Mouse (Mus musculus) neural tube, embryonic 14.5 days (tissue): ENCODE data around the gene Tagap. TPM values are rescaled to one million over a fixed set of nuclear protein-coding genes. Genes with fewer than 3 reads are reported as not detected.
A peak's percentile ranks its signal among the peaks of the same experiment; 100 is the strongest.
"Not testable (repeated sequence)": the region's sequence is repeated elsewhere in the genome, so short reads cannot be mapped to it uniquely, and the experiment has no call there.

ENCODE experiments used
- ATAC-seq: fragments of 200-750 bp; cut with Nextera tagmentation; 2 replicates; pipeline ENCODE4 v1.8.0; 2017; ENCODE audit warnings: low read depth, mild to moderate bottlenecking, moderate TSS enrichment, moderate library complexity
- H3K27ac ChIP-seq: fragments of 300-500 bp; sonication (generic); 2 replicates; pipeline ENCODE4 v1.5.1; 2014; ENCODE audit warnings: low read depth, mild to moderate bottlenecking, control low read depth, low read length, moderate library complexity, mixed read lengths
- H3K27me3 ChIP-seq: fragments of 300-500 bp; sonication (generic); 2 replicates; pipeline ENCODE4 v1.6.1; 2014; ENCODE audit warnings: low read length; ENCODE audit not compliant: control insufficient read depth, insufficient read depth
- H3K36me3 ChIP-seq: fragments of 300-500 bp; sonication (generic); 2 replicates; pipeline ENCODE4 v1.6.1; 2014; ENCODE audit warnings: low read length, mixed read lengths; ENCODE audit not compliant: control insufficient read depth, insufficient read depth
- H3K4me1 ChIP-seq: fragments of 300-500 bp; sonication (generic); 2 replicates; pipeline ENCODE4 v1.6.1; 2014; ENCODE audit warnings: low read length; ENCODE audit not compliant: control insufficient read depth, insufficient read depth
- H3K4me2 ChIP-seq: fragments of 300-500 bp; sonication (generic); 2 replicates; pipeline ENCODE4 v1.6.1; 2014; ENCODE audit warnings: mild to moderate bottlenecking, low read depth, low read length, control low read depth
- H3K4me3 ChIP-seq: fragments of 300-500 bp; sonication (generic); 2 replicates; pipeline ENCODE4 v1.5.1; 2014; ENCODE audit warnings: low read depth, low read length, control low read depth, mixed read lengths
- H3K9ac ChIP-seq: fragments of 300-500 bp; sonication (generic); replicated peaks from 2 replicates; pipeline ENCODE4 v1.6.1; 2014; ENCODE audit warnings: low read depth, mild to moderate bottlenecking, control low read depth, low read length, mixed read lengths
- H3K9me3 ChIP-seq: fragments of 300-500 bp; sonication (generic); 2 replicates; pipeline ENCODE4 v1.6.1; 2016; ENCODE audit warnings: low read length; ENCODE audit not compliant: control insufficient read depth
- WGBS: fragments of 180-500 bp; shearing (Covaris S2); extraction: QIAGEN DNeasy Blood & Tissue Kit; methylation state at CpG from one replicate; pipeline ENCODE4 v1.1.7; 2014; 5-methylcytosine and 5-hydroxymethylcytosine counted together
- polyA plus RNA-seq: library from polyadenylated mRNA; unstranded; fragments of >200 nt; fragmentation: Nextera tagmentation; extraction: Ambion mirVana; gene quantifications from 2 replicates; pipeline ENCODE4 v1.2.1, GENCODE M21; 2014

The Tagap gene
- polyA plus RNA-seq, 1 experiment from 2014 or later = 0.42 TPM

- Histone ChIP-seq H3K4me2 (no peak overlapping the region), H3K9ac (no peak overlapping the region), H3K4me1 (no peaks in the 10 kb centered on the region), H3K4me3 (no peak overlapping the region), H3K27me3 (no peaks in the 10 kb centered on the region), H3K27ac (no peak overlapping the region), H3K9me3 (no peaks in the 10 kb centered on the region), H3K36me3 (no peaks in the 10 kb centered on the region)
- ATAC-seq = no peak
- WGBS = 93% methylated on average over 13 of the region's 13 CpGs
Observed at GRCm38 (mm10) chr17:7924185-7924725, 1.5 kb upstream of the Tagap start.

- Histone ChIP-seq H3K4me3 (no peak overlapping the region), H3K9ac (no peak overlapping the region), H3K27me3 (no peaks in the 10 kb centered on the region), H3K9me3 (no peaks in the 10 kb centered on the region), H3K36me3 (no peaks in the 10 kb centered on the region), H3K27ac (no peak overlapping the region), H3K4me2 (no peak overlapping the region), H3K4me1 (no peaks in the 10 kb centered on the region)
- WGBS = 74% methylated on average over 24 of the region's 24 CpGs
- no peak for ATAC-seq
Observed at GRCm38 (mm10) chr17:7927582-7928535, 2.1 kb downstream of the Tagap start.

GRCm38 (mm10) chr17:7928662-7929061 lies 2.9 kb downstream of the Tagap start:
- Histone ChIP-seq H3K9me3 (no peaks in the 10 kb centered on the region), H3K4me1 (no peaks in the 10 kb centered on the region), H3K4me3 (no peak overlapping the region), H3K36me3 (no peaks in the 10 kb centered on the region), H3K27me3 (no peaks in the 10 kb centered on the region), H3K9ac (no peak overlapping the region), H3K27ac (no peak overlapping the region), H3K4me2 (no peak overlapping the region)
- ATAC-seq = no peak
- 85% methylated on average over 6 of the region's 6 CpGs for WGBS

GRCm38 (mm10) chr17:7929279-7929678 lies 3.5 kb downstream of the Tagap start:
- Histone ChIP-seq H3K4me2 (no peak overlapping the region), H3K36me3 (no peaks in the 10 kb centered on the region), H3K9me3 (no peaks in the 10 kb centered on the region), H3K9ac (no peak overlapping the region), H3K27ac (no peak overlapping the region), H3K4me3 (no peak overlapping the region), H3K27me3 (no peaks in the 10 kb centered on the region), H3K4me1 (no peaks in the 10 kb centered on the region)
- WGBS = 36% methylated on average over 8 of the region's 8 CpGs
- ATAC-seq = no peak

- Histone ChIP-seq H3K4me3 (no peak overlapping the region), H3K4me2 (no peak overlapping the region), H3K27me3 (no peaks in the 10 kb centered on the region), H3K9me3 (no peaks in the 10 kb centered on the region), H3K9ac (no peak overlapping the region), H3K4me1 (no peaks in the 10 kb centered on the region), H3K27ac (no peak overlapping the region), H3K36me3 (no peaks in the 10 kb centered on the region)
- WGBS = 69% methylated on average over 13 of the region's 13 CpGs
- ATAC-seq = no peak
Observed at GRCm38 (mm10) chr17:7931096-7931990, 5.5 kb downstream of the Tagap start.

- not testable (repeated sequence) for H3K4me1 ChIP-seq, H3K27ac ChIP-seq, H3K36me3 ChIP-seq, H3K27me3 ChIP-seq, H3K9ac ChIP-seq, H3K4me3 ChIP-seq, H3K4me2 ChIP-seq, ATAC-seq, H3K9me3 ChIP-seq
- WGBS = 90% methylated on average over 6 of the region's 8 CpGs
Observed at GRCm38 (mm10) chr17:7932121-7932520, 6.3 kb downstream of the Tagap start.

GRCm38 (mm10) chr17:7939640-7940039 lies 13.8 kb downstream of the Tagap start:
- ATAC-seq = no peak
- WGBS = 66% methylated on average over 8 of the region's 8 CpGs
- H3K4me3 ChIP-seq = no peak overlapping the region

GRCm38 (mm10) chr17:7945117-7946052 lies 19.6 kb downstream of the Tagap start, which contains the start of gene Rsph3a:
TSS of gene Rsph3a (plus strand) at chr17:7945614.
- H3K4me3 ChIP-seq = peak within 1 kb of the TSS; percentile 47
- ATAC-seq = peak; percentile 98
- peak within 1 kb of the TSS; percentile 86 for H3K27ac ChIP-seq
- H3K36me3 ChIP-seq, H3K4me1 ChIP-seq, H3K27me3 ChIP-seq, H3K9me3 ChIP-seq: not testable (repeated sequence)
- peak within 1 kb of the TSS; percentile 55 for H3K4me2 ChIP-seq
- H3K9ac ChIP-seq = peak within 1 kb of the TSS; percentile 64
- WGBS = 3% methylated on average over 56 of the region's 58 CpGs

More at GRCm38 (mm10) chr17:7939640-7940039, 13.8 kb downstream of the Tagap start:
- Histone ChIP-seq H3K4me1 (no peaks in the 10 kb centered on the region), H3K27me3 (no peaks in the 10 kb centered on the region), H3K36me3 (no peaks in the 10 kb centered on the region), H3K27ac (no peak overlapping the region), H3K4me2 (no peak overlapping the region), H3K9me3 (no peaks in the 10 kb centered on the region), H3K9ac (no peak overlapping the region)
